Mouse (Mus musculus) G1E (cell line): ENCODE results near the gene Asf1b.

Experiments
- CTCF ChIP-seq: IDR thresholded peaks from 2 replicates; pipeline ENCODE4 v1.5.1; 2012; ENCODE audit warnings: low read depth, low read length, inconsistent platforms, mixed read lengths
- GATA1 ChIP-seq: IDR thresholded peaks from 2 replicates; pipeline ENCODE4 v1.6.1; 2012; ENCODE audit warnings: borderline replicate concordance, low read length, inconsistent platforms, mixed read lengths
- GATA2 ChIP-seq: IDR thresholded peaks from 2 replicates; pipeline ENCODE4 v1.6.1; 2012; ENCODE audit warnings: low read depth, low read length, inconsistent platforms, borderline replicate concordance
- POLR2AphosphoS5 ChIP-seq: IDR thresholded peaks from 2 replicates; pipeline ENCODE4 v1.6.1; 2012; ENCODE audit warnings: low read depth, low read length, inconsistent platforms; ENCODE audit not compliant: insufficient replicate concordance

DNA sequence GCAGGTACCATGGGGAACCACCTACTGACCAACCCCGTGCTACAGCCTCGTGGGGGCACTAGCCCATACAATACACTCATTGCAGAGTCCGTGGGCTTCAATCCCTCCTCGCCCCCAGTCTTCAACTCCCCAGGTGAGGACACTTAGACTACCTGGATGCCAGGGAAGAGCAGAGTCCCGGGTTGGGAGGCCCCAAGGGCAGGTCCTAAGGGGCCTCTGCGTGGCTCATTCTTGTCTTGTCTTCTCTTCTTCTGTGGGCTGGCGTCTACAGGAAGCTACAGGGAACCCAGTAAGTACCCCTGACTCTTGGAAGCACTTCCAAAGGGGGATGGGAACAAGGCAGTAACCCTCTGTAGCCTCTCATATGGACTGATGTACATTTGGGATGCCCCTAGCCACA, 17.7 kb upstream of the Asf1b start:
- TF ChIP-seq GATA1: no peak
- no peak for TF ChIP-seq CTCF
- no peak for TF ChIP-seq GATA2
- no peak for TF ChIP-seq POLR2AphosphoS5
